Mouse (Mus musculus) MEL (cell line): ENCODE results near the gene Schip1.

Experiments used
- CHD2 ChIP-seq: IDR thresholded peaks from 2 replicates; pipeline ENCODE4 v1.6.1; 2011; ENCODE audit warnings: low read length, improper control_type of control experiment
- CTCF ChIP-seq, 3 experiments: IDR thresholded peaks in 2 of 3; conservative IDR thresholded peaks in 1 of 3; 2 replicates each; pipeline ENCODE4 v1.5.1; 2011 to 2012; ENCODE audit warnings: low read length in 3 of 3, low read depth in 2 of 3, mild to moderate bottlenecking in 2 of 3, improper control_type of control experiment in 1 of 3, inconsistent platforms in 1 of 3, mixed read lengths in 1 of 3, moderate library complexity in 1 of 3; ENCODE audit not compliant: control insufficient read depth in 1 of 3, insufficient read depth in 1 of 3, poor library complexity in 1 of 3, severe bottlenecking in 1 of 3
- HCFC1 ChIP-seq: IDR thresholded peaks from 2 replicates; pipeline ENCODE4 v1.6.1; 2012; ENCODE audit warnings: low read depth, mild to moderate bottlenecking, inconsistent platforms, low read length, improper control_type of control experiment, moderate library complexity

GRCm38 (mm10) chr3:68630821-68631220 lies 566.2 kb downstream of the Schip1 start:
- TF ChIP-seq CHD2, result no peak
- TF ChIP-seq CTCF (IDR thresholded peaks at IDR 0.05 in 2 of 3, conservative IDR thresholded peaks at IDR 0.05 in 1 of 3; ENCODE audit: control insufficient read depth in 1 of 3, insufficient read depth in 1 of 3, low read depth in 2 of 3, low read length in 3 of 3, poor library complexity in 1 of 3, severe bottlenecking in 1 of 3), result no peak
- no peak for TF ChIP-seq HCFC1
